Mouse (Mus musculus) cerebellum, postnatal 25 days (tissue): Measurements from ENCODE around the gene Stpg3.
"Not testable (repeated sequence)": the region's sequence is repeated elsewhere in the genome, so short reads cannot be mapped to it uniquely, and the experiment has no call there.

ENCODE experiments used
- DNase-seq, 2 experiments: peaks; one replicate each; pipeline ENCODE4 v3.0.0; 2021; ENCODE audit warnings: mixed read lengths in 2 of 2

The Stpg3 gene

GRCm38 (mm10) chr2:25214444-25214843 lies at the start of gene Stpg3:
Gene Stpg3 (minus strand): TSS chr2:25214637.
- DNase-seq, result no peak

DNA sequence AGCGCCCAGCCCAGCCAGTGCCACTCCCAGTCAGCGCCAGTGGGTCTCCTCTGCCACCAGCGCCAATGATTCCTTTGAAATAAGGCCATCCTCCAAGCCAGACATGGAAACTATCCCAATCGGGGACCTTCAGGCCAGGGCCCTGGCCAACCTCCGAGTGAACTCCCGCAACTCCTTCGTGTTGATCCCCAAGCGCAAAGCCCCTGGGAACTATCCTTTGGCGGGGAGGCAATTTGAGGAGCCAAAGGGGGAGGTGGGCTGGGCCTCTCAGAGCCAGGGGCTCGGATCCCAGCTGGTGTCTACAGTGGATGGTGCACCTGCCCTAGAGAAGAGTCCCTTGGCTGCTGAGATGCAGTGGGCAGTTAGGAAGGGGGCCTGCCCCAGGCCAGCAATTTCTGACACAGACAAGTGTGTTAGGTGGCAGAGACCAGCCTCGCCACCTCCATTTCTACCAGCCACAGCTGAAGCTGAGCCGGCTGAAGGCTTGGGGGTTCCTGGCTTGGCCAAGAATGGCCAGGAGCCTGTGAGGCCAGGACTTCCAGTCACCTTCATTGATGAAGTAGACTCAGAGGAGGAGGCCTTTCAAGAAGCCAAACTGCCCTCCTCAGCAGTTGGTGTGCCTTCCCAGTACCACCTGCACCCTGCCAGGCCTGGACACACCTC lies 49.3 kb upstream of the Stpg3 start:
- peak in 1 of 2 experiments; percentile 55 for DNase-seq

DNA sequence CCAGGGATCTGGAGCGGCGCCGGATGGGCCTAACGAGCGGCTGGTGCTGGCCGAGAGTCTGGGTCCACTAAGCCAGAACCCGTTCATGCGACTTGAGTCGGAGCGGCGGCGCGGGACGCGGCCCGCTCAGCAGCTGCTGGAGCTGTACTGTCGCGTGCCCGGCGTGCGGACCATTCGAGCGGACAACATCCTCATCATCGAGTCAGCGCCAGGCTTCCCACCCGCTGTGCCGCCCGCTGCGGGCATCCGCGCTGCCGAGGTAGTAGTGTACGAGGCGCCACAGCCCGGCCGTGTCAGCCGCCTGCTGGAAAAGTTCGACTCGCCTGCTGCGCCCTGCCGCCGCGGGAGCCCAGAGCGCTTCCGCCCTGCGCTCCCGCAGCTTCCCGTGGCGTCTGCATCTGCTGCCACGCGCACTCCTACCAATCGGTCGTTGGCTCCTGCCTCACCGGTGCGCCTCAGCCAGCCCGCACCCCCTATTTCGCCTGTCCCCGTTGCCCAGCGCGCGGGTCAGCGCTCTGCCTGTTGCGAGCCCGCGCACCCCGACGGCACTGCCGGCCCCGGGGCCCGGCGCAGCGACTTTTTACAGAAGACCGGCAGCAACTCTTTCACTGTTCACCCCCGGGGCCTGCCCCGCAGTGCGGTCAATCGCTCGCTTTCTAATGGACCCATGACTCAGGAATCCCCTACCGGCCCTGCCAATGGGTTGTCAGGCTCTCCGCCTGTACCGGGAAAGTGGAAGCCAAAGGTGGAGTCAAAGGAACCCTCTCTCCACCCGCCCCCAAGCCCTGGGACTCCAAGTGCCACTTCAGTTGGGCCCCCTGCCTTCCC lies 48.6 kb upstream of the Stpg3 start:
- peak; percentile 86 to 88 for DNase-seq

DNA sequence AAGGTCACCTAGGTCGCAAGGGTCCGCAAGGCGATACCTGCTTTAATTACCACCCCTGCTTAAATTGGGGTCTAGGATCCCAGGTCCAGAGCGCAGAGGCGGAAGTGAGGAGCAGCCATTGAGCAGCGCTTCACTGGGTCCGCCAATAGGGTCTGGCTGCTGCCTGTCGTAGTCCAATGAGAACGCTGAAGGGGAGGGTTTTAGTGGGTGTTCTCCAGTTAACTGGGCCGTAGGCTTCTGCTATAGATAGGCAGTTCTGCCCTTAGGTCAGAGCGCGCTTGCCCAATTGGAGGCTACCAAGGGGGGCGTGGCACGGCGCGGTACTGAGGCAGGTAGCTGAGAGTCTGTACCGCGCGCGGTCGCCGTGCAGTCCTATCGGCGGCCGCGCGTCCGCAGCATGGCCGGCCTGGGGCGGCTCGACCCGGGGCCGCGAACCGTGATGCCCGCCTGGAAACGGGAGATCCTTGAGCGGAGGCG lies 47.9 kb upstream of the Stpg3 start, which contains the start of gene Tprn:
Gene Tprn (plus strand): TSS at position 328 of the 477 bp plus-strand sequence.
- DNase-seq, result peak; percentile 97 to 98

DNA sequence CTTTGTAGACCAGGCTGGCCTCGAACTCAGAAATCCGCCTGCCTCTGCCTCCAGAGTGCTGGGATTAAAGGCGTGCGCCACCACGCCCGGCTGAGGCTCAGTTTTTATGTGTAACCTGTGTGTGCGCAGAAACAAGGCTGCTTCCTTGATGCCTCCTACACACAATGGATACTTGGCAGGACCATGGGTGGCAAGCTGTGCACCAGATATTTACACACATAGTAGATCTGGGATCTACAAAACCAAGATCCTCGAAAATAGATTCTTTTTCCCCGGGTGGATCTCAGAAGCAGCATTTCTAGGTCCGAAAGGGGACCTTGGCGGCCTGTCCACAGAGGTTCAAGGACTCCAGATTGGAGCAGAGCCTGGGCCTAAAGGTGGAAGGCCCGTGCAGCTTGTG lies 47.4 kb upstream of the Stpg3 start:
- peak in 1 of 2 experiments; percentile 38 for DNase-seq

GRCm38 (mm10) chr2:25258887-25259286 lies 44.5 kb upstream of the Stpg3 start:
- DNase-seq, result peak in 1 of 2 experiments; percentile 52

GRCm38 (mm10) chr2:25257250-25257649 lies 42.8 kb upstream of the Stpg3 start:
- not testable (repeated sequence) for DNase-seq

GRCm38 (mm10) chr2:25256443-25257109 lies 42.1 kb upstream of the Stpg3 start:
- DNase-seq, result peak; percentile 41 to 76

- DNase-seq, result peak; percentile 92 to 94
These were observed 40.9 kb upstream of the Stpg3 start, which contains the start of gene Tmem203 for GRCm38 (mm10) chr2:25255284-25255779. Gene Tmem203 (plus strand): TSS chr2:25255439.

GRCm38 (mm10) chr2:25252331-25252730 lies 37.9 kb upstream of the Stpg3 start:
- DNase-seq, result peak in 1 of 2 experiments; percentile 52

DNA sequence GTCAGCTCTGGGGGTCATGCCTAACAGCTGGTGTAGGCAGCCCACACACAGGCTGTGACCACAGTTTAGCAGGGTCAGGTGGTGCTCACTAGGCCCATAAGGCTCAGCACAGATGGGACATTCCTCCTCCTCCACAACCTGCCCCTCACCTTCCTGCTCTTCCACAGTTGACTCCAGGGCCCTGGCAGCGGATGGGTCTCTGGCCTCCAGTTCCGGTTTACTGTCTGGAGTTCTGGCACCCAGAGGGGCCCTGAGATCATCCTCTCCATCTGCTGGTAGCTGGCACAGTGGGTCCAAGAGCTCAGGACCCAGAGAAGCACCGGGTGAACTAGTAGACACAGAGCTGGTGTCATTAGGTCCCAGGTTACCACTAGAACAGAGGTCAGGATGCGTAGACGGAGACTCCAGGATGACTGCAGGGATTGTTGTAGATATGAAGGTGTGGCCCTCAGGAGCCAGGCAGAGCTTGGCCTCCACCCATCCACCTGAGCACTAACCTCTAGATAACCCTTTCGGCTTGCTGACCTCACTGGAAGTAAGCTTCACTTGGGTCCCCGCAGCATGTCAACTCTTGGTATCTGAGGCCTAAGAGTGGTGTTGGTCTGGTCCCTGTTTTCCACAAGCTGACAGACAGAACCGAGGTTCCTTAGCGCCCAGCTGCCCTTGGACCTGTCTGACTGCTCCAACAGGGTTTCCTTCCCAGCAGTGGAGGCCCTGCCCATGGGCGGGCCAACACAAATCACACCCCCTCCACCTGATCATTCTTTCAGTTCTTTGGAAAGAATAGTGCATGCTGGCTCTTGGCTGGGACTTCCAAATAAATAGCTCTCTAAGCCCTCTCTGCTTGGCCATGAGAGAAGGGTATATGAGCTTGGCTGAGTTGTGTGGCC lies 32.0 kb upstream of the Stpg3 start, which contains the start of gene AL732309.1:
Gene AL732309.1 (minus strand): TSS at position 681 of the 890 bp plus-strand sequence.
- DNase-seq, result peak; percentile 44 to 63

DNA sequence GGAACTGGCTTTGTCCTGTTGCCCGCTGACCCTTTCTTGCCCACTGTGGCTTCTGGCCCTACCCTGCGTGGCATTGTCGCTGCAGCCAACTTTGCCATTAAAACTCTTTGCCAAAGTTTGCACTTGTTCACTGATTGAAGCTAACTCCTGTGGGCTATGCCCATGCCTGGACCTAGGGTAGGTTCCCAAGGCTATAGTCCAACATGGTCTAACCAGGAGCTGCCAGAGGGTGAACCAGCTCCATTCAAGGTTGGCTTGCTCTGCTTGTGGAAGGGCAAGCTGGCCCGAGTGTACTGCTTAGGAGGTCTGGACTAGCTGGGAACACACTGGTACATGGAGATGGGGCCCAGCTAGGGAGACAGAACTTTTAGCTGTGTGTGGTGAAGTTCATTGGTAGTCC lies 29.7 kb upstream of the Stpg3 start:
- DNase-seq, result peak in 1 of 2 experiments; percentile 6

- peak in 1 of 2 experiments; percentile 27 for DNase-seq
These were observed 28.9 kb upstream of the Stpg3 start for GRCm38 (mm10) chr2:25243342-25243741.

- peak; percentile 72 to 81 for DNase-seq
These were observed 27.7 kb upstream of the Stpg3 start, which contains the start of the genes Rnf208 and Cysrt1 for GRCm38 (mm10) chr2:25242101-25242506. Gene Rnf208 (plus strand): TSS chr2:25242255. Gene Cysrt1 (minus strand): TSS chr2:25242452.

DNA sequence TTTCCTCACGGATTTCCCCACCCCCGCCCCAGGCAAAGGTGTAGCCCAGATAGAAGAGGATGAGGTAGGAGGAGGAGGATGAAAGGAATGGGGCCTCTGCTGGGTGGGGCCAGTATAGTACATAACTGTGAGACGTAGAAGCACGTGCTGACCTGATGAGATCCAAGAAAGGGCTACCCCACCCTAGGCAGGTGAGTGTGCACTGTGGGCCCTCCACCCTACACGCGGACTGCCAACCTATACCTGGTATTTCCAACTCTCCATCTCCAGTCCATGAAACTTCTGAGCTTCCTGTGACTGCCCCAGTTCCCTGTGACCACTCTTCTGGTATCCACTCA lies 27.0 kb upstream of the Stpg3 start:
- peak in 1 of 2 experiments; percentile 29 for DNase-seq

- peak; percentile 73 to 82 for DNase-seq
These were observed 26.4 kb upstream of the Stpg3 start for GRCm38 (mm10) chr2:25240723-25241437.

DNA sequence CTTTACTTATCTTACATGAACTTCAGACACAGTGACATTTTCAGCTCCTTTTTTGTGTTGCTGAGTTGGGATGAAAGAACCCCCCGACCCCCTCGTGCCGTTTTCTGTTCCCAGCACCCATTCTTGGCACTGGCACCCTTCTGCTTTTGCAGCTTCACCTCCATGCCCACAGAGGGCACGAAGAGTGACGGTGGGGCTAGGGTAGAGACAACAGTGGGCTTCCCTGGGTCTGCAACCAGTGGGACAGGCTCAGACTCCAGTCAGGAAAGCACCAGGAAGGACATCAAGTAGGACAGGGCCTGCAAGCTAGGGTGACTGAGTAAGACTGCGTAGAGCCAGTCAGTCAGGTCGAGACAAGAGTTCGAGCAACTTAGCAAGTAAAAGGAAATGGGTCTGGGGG lies 25.9 kb upstream of the Stpg3 start:
- no peak for DNase-seq

GRCm38 (mm10) chr2:25239766-25240165 lies 25.3 kb upstream of the Stpg3 start:
- peak in 1 of 2 experiments; percentile 12 for DNase-seq

GRCm38 (mm10) chr2:25238106-25238505 lies 23.7 kb upstream of the Stpg3 start:
- no peak for DNase-seq

DNA sequence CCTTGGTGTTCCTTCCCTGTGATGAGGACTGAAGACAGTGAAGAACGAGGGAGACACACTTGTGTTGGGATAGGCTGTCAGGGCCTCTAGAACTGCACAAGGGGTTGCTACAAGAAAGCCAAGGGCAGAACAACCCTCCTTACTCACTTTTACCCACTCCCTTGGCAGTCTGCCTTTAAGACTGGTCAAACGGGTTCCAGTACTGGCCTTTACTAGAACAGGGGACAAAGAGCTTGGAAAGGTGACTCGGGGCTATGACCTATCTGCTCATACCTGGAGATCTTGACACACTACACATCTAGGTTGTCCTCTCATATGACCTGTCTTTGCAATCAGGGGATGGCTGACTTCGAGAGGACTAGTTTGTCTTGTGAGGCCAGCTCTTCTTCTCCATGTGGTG lies 23.1 kb upstream of the Stpg3 start:
- DNase-seq, result no peak

- DNase-seq, result peak in 1 of 2 experiments; percentile 3
These were observed 22.2 kb upstream of the Stpg3 start, which contains the start of gene Rnf224 for GRCm38 (mm10) chr2:25236614-25237013. Gene Rnf224 (minus strand): TSS chr2:25236787.
